Mouse (Mus musculus): ENCODE results near the gene Sec14l1. TPM values are rescaled to one million over a fixed set of nuclear protein-coding genes. Genes with fewer than 3 reads are reported as not detected.

Gene Sec14l1
- total and polyA plus RNA-seq, 3 experiments, result 42.0 to 55.9 TPM; not detected in 1

- H3K4me1 ChIP-seq (ENCODE audit: control insufficient read depth in 1 of 2, insufficient read depth in 2 of 2, low read length in 2 of 2), result no peaks in the 10 kb centered on the region
- no peak overlapping the region for H3K9ac ChIP-seq (ENCODE audit: control insufficient read depth, low read depth, low read length, poor library complexity, severe bottlenecking)
- no peaks in the 10 kb centered on the region for H3K27me3 ChIP-seq (ENCODE audit: control insufficient read depth in 1 of 2, insufficient read depth in 2 of 2, low read length in 2 of 2)
- no peak overlapping the region for H3K4me3 ChIP-seq (ENCODE audit: control insufficient read depth in 1 of 2, insufficient read depth in 1 of 2, low read depth in 2 of 2, low read length in 2 of 2)
- H3K9me3 ChIP-seq (replicated peaks; ENCODE audit: insufficient read depth, low read length), result no peaks in the 10 kb centered on the region
- DNase-seq (ENCODE audit: low read depth, low spot score), result no peak
- no peaks in the 10 kb centered on the region for H3K79me2 ChIP-seq (ENCODE audit: control insufficient read depth, insufficient read depth, low read length, poor library complexity)
- no peaks in the 10 kb centered on the region; a peak in 1 of 4 replicates for H3K36me3 ChIP-seq (ENCODE audit: control insufficient read depth in 1 of 2, insufficient read depth in 2 of 2, low read length in 2 of 2)
- TF ChIP-seq TAL1 (IDR thresholded peaks at IDR 0.05; ENCODE audit: low read length) (no peak), POLR2A (IDR thresholded peaks at IDR 0.05; ENCODE audit: control insufficient read depth in 1 of 2, insufficient read depth in 1 of 2, low read depth in 1 of 2, low read length in 2 of 2, poor library complexity in 1 of 2) (no peak), MYC (IDR thresholded peaks at IDR 0.05; ENCODE audit: low read depth, low read length) (no peak), KAT2A (conservative IDR thresholded peaks at IDR 0.05; ENCODE audit: low read depth, low read length) (no peak), MEF2A (IDR thresholded peaks at IDR 0.05; ENCODE audit: extremely low read depth, insufficient replicate concordance, low read depth, low read length, poor library complexity, severe bottlenecking) (no peak), POLR2AphosphoS5 (IDR thresholded peaks at IDR 0.05; ENCODE audit: borderline replicate concordance, low read depth, low read length) (no peak), POLR2AphosphoS2 (IDR thresholded peaks at IDR 0.05; ENCODE audit: low read length) (no peak), RCOR1 (IDR thresholded peaks at IDR 0.05; ENCODE audit: low read depth, low read length) (no peak), MYB (IDR thresholded peaks at IDR 0.05; ENCODE audit: low read depth, low read length) (no peak), SIN3A (IDR thresholded peaks at IDR 0.05; ENCODE audit: low read length) (no peak), HCFC1 (IDR thresholded peaks at IDR 0.05; ENCODE audit: low read depth, low read length) (no peak), ZC3H11A (IDR thresholded peaks at IDR 0.05; ENCODE audit: low read depth, low read length) (no peak), GATA1 (IDR thresholded peaks at IDR 0.05; ENCODE audit: low read depth, low read length) (no peak)
- no peak overlapping the region for H3K27ac ChIP-seq (ENCODE audit: control insufficient read depth, low read depth, low read length)
These were observed 9.6 kb downstream of the Sec14l1 start for GRCm38 (mm10) chr11:117124539-117124938.

GRCm38 (mm10) chr11:117127250-117127837 lies 12.4 kb downstream of the Sec14l1 start:
- Histone ChIP-seq H3K27me3 (ENCODE audit: control insufficient read depth in 1 of 2, insufficient read depth in 2 of 2, low read length in 2 of 2) (no peaks in the 10 kb centered on the region), H3K79me2 (ENCODE audit: control insufficient read depth, insufficient read depth, low read length, poor library complexity) (no peaks in the 10 kb centered on the region), H3K9ac (ENCODE audit: control insufficient read depth, low read depth, low read length, poor library complexity, severe bottlenecking) (no peak overlapping the region), H3K4me1 (ENCODE audit: control insufficient read depth in 1 of 2, insufficient read depth in 2 of 2, low read length in 2 of 2) (no peaks in the 10 kb centered on the region), H3K9me3 (replicated peaks; ENCODE audit: insufficient read depth, low read length) (no peaks in the 10 kb centered on the region), H3K36me3 (ENCODE audit: control insufficient read depth in 1 of 2, insufficient read depth in 2 of 2, low read length in 2 of 2) (peaks cover 0 to 2% of the 10 kb centered on the region in 2 experiments; a peak in 1 of 4 replicates), H3K27ac (ENCODE audit: control insufficient read depth, low read depth, low read length) (no peak overlapping the region), H3K4me3 (ENCODE audit: control insufficient read depth in 1 of 2, insufficient read depth in 1 of 2, low read depth in 2 of 2, low read length in 2 of 2) (no peak overlapping the region)
- no peak for DNase-seq (ENCODE audit: low read depth, low spot score)
- TF ChIP-seq SMC3 (IDR thresholded peaks at IDR 0.05; ENCODE audit: low read depth, low read length), result no peak
- no peak for TF ChIP-seq POLR2A (IDR thresholded peaks at IDR 0.05; ENCODE audit: control insufficient read depth in 1 of 2, insufficient read depth in 1 of 2, low read depth in 1 of 2, low read length in 2 of 2, poor library complexity in 1 of 2)
- no peak for TF ChIP-seq E2F4 (IDR thresholded peaks at IDR 0.05; ENCODE audit: borderline replicate concordance, low read depth, low read length)
- no peak for TF ChIP-seq MAZ (IDR thresholded peaks at IDR 0.05; ENCODE audit: low read depth, low read length)
- TF ChIP-seq HCFC1 (IDR thresholded peaks at IDR 0.05; ENCODE audit: low read depth, low read length), result no peak
- no peak for TF ChIP-seq USF2 (IDR thresholded peaks at IDR 0.05; ENCODE audit: borderline replicate concordance in 1 of 2, insufficient read depth in 1 of 2, low read depth in 1 of 2, low read length in 2 of 2)
- no peak for TF ChIP-seq CHD1 (IDR thresholded peaks at IDR 0.05; ENCODE audit: low read depth, low read length)
- TF ChIP-seq TAL1 (IDR thresholded peaks at IDR 0.05; ENCODE audit: low read length), result no peak
- TF ChIP-seq MAFK (IDR thresholded peaks at IDR 0.05; ENCODE audit: borderline replicate concordance, low read depth, low read length), result no peak
- no peak for TF ChIP-seq RCOR1 (IDR thresholded peaks at IDR 0.05; ENCODE audit: low read depth, low read length)
- no peak for TF ChIP-seq CHD2 (IDR thresholded peaks at IDR 0.05; ENCODE audit: low read length)
- TF ChIP-seq EP300 (IDR thresholded peaks at IDR 0.05; ENCODE audit: low read depth in 1 of 2, low read length in 2 of 2), result no peak
- TF ChIP-seq ETS1 (IDR thresholded peaks at IDR 0.05; ENCODE audit: low read depth, low read length), result no peak
- no peak for TF ChIP-seq GATA1 (IDR thresholded peaks at IDR 0.05; ENCODE audit: low read depth, low read length)
- TF ChIP-seq MYB (IDR thresholded peaks at IDR 0.05; ENCODE audit: low read depth, low read length), result no peak
- no peak for TF ChIP-seq ZNF384 (IDR thresholded peaks at IDR 0.05; ENCODE audit: low read depth, low read length)
- no peak for TF ChIP-seq USF1 (IDR thresholded peaks at IDR 0.05; ENCODE audit: low read depth, low read length)
- no peak for TF ChIP-seq ZMIZ1 (IDR thresholded peaks at IDR 0.05; ENCODE audit: low read depth, low read length)
- no peak for TF ChIP-seq RAD21 (IDR thresholded peaks at IDR 0.05; ENCODE audit: low read depth, low read length)

All from MEL (cell line).